Comparison of ENCODE assay signal across 8 mouse cellular contexts in genomic region chr1:90974906-90975649, GRCm38 (mm10). TPM values are rescaled to one million over a fixed set of nuclear protein-coding genes. Genes with fewer than 3 reads are reported as not detected.
DNase-seq lines count a peak whose midpoint lies in the region; ATAC-seq and TF ChIP-seq lines count a peak whose summit lies in the region.

No protein-coding gene starts in this region.

- H3K4me2 ChIP-seq in midbrain, embryonic 14.5 days (ENCODE audit: low read length): peak overlapping the region; percentile 39

- peak; percentile 89 for DNase-seq in adrenal gland, postnatal 36 days
- peak; percentile 56 to 62 for DNase-seq in frontal cortex, postnatal 10 days (ENCODE audit: low spot score in 2 of 2)
- DNase-seq in hindbrain, embryonic 10.5 days (ENCODE audit: low spot score): peak; percentile 89
- peak; percentile 69 to 79 for DNase-seq in left cerebral cortex, postnatal 14 days (ENCODE audit: low spot score in 2 of 2)
- peak; percentile 75 for DNase-seq in midbrain, embryonic 14.5 days
- DNase-seq in urinary bladder, postnatal 25 days (ENCODE audit: low spot score): peak; percentile 34

- no peak overlapping the region for H3K9ac ChIP-seq in ES-Bruce4 (ENCODE audit: low read depth, poor library complexity, severe bottlenecking)
- no peak overlapping the region for H3K9ac ChIP-seq in midbrain, embryonic 14.5 days (replicated peaks; ENCODE audit: low read length)

- H3K36me3 ChIP-seq in ES-Bruce4 (ENCODE audit: control insufficient read depth, insufficient read depth, low read length, poor library complexity, severe bottlenecking): no peaks in the 10 kb centered on the region
- no peaks in the 10 kb centered on the region for H3K36me3 ChIP-seq in hindbrain, embryonic 10.5 days
- H3K36me3 ChIP-seq in midbrain, embryonic 14.5 days (ENCODE audit: control insufficient read depth, insufficient read depth, low read length): no peaks in the 10 kb centered on the region

- intact Hi-C loops in left cerebral cortex, postnatal 14 days (cut with DNase I): loop anchor here (5.0 kb wide), 1 partner anchor 262 kb away; no protein-coding TSS in a partner anchor

- no peaks in the 10 kb centered on the region for H3K9me3 ChIP-seq in ES-Bruce4 (replicated peaks; ENCODE audit: control insufficient read depth, insufficient read depth, low read length, poor library complexity, severe bottlenecking)
- H3K9me3 ChIP-seq in hindbrain, embryonic 10.5 days: no peaks in the 10 kb centered on the region
- H3K9me3 ChIP-seq in midbrain, embryonic 14.5 days (ENCODE audit: control insufficient read depth, low read length): no peaks in the 10 kb centered on the region

- no peak overlapping the region for H3K4me3 ChIP-seq in ES-Bruce4 (ENCODE audit: low read depth, low read length)
- H3K4me3 ChIP-seq in hindbrain, embryonic 10.5 days: peak overlapping the region; percentile 20; the same call in 1 of the 2 replicates
- H3K4me3 ChIP-seq in midbrain, embryonic 14.5 days (replicated peaks; ENCODE audit: low read depth, low read length): no peak overlapping the region

- TF ChIP-seq CTCF in ES-Bruce4 (IDR thresholded peaks at IDR 0.05; ENCODE audit: low read depth, low read length): no peak

- no peaks in the 10 kb centered on the region for H3K4me1 ChIP-seq in ES-Bruce4 (ENCODE audit: control insufficient read depth, insufficient read depth, low read length)
- H3K4me1 ChIP-seq in hindbrain, embryonic 10.5 days (replicated peaks): peaks cover 55% of the 10 kb centered on the region
- peaks cover 19% of the 10 kb centered on the region for H3K4me1 ChIP-seq in midbrain, embryonic 14.5 days (ENCODE audit: control insufficient read depth, insufficient read depth, low read length)

- no peaks in the 10 kb centered on the region for H3K27me3 ChIP-seq in ES-Bruce4 (ENCODE audit: control insufficient read depth, insufficient read depth, low read length, poor library complexity, severe bottlenecking)
- H3K27me3 ChIP-seq in hindbrain, embryonic 10.5 days (ENCODE audit: insufficient read depth, poor library complexity, severe bottlenecking): peaks cover 15% of the 10 kb centered on the region; the same call in 1 of the 2 replicates
- H3K27me3 ChIP-seq in midbrain, embryonic 14.5 days (ENCODE audit: control insufficient read depth, insufficient read depth, low read length): peaks cover 5% of the 10 kb centered on the region; the same call in 1 of the 2 replicates

- TF ChIP-seq EP300 in ES-Bruce4 (IDR thresholded peaks at IDR 0.05; ENCODE audit: insufficient read depth, low read depth, low read length): 0 out of 2 replicates have a peak, but pooled peaks have one; percentile 33

- 12% methylated on average over 12 of the region's 12 CpGs for WGBS in hindbrain, embryonic 10.5 days
- 2% methylated on average over 12 of the region's 12 CpGs for WGBS in midbrain, embryonic 14.5 days

- peak; percentile 29; the same call in 1 of the 2 replicates for ATAC-seq in midbrain, embryonic 14.5 days (ENCODE audit: low FRiP score, low TSS enrichment)
- no peak for ATAC-seq in megakaryocyte-erythroid progenitor cell, adult 5-6 weeks (replicated peaks; ENCODE audit: low FRiP score, low TSS enrichment, poor library complexity, severe bottlenecking)

- no peak overlapping the region for H3K27ac ChIP-seq in ES-Bruce4 (ENCODE audit: insufficient read depth, low read length)
- peak overlapping the region; percentile 88 for H3K27ac ChIP-seq in hindbrain, embryonic 10.5 days
- H3K27ac ChIP-seq in midbrain, embryonic 14.5 days (replicated peaks; ENCODE audit: low read depth, low read length): peak overlapping the region; percentile 1; the same call in 1 of the 2 replicates

- no peak for TF ChIP-seq POLR2A in ES-Bruce4 (IDR thresholded peaks at IDR 0.05; ENCODE audit: insufficient read depth, low read length)

RNA-seq across cellular contexts. Expression of gene Rab17, which starts 5.6 kb away (rescaled TPM):
- 0.94 and 1.0 TPM in 2 replicates for polyA plus RNA-seq in ES-Bruce4 (2011; ENCODE audit: insufficient read depth, insufficient read length, low read depth, missing spikeins)
- not detected for total RNA-seq in adrenal gland, postnatal 36 days (2021)
- polyA plus RNA-seq in hindbrain, embryonic 10.5 days (2016; fragmentation: Nextera tagmentation; extraction: Ambion mirVana): 0.25 and 0.35 TPM in 2 replicates
- total RNA-seq in left cerebral cortex, postnatal 14 days (2021): under 1 TPM in 1 of 2 experiments, not detected in 1; 0.59 TPM
- 0.30 TPM in 1 of 2 replicates, not detected in the other for polyA plus RNA-seq in midbrain, embryonic 14.5 days (2014; fragmentation: Nextera tagmentation; extraction: Ambion mirVana)
- 0.69 TPM in 1 of 2 replicates, not detected in the other for total RNA-seq in megakaryocyte-erythroid progenitor cell, adult 5-6 weeks (2014; fragmentation: Nextera tagmentation)
- total RNA-seq in megakaryocyte-erythroid progenitor cell, adult 5-6 weeks (2017): 0.47 and 1.1 TPM in 2 replicates

RNA-seq across cellular contexts. Expression of gene Prlh, which starts 22.2 kb away (rescaled TPM):
- polyA plus RNA-seq in ES-Bruce4 (2011; ENCODE audit: insufficient read depth, insufficient read length, low read depth, missing spikeins): not detected in 2 replicates
- total RNA-seq in adrenal gland, postnatal 36 days (2021): not detected
- polyA plus RNA-seq in hindbrain, embryonic 10.5 days (2016; fragmentation: Nextera tagmentation; extraction: Ambion mirVana): not detected in 2 replicates
- total RNA-seq in left cerebral cortex, postnatal 14 days (2021): not detected
- not detected in 2 replicates for polyA plus RNA-seq in midbrain, embryonic 14.5 days (2014; fragmentation: Nextera tagmentation; extraction: Ambion mirVana)
- not detected in 2 replicates for total RNA-seq in megakaryocyte-erythroid progenitor cell, adult 5-6 weeks (2014; fragmentation: Nextera tagmentation)
- total RNA-seq in megakaryocyte-erythroid progenitor cell, adult 5-6 weeks (2017): not detected in 2 replicates

RNA-seq across cellular contexts. Expression of gene Lrrfip1, which starts 23.5 kb away (rescaled TPM):
- polyA plus RNA-seq in ES-Bruce4 (2011; ENCODE audit: insufficient read depth, insufficient read length, low read depth, missing spikeins): 88.7 and 97.2 TPM in 2 replicates
- total RNA-seq in adrenal gland, postnatal 36 days (2021): 10 to 100 TPM; 56.6 to 59.1 TPM
- 18.3 and 21.9 TPM in 2 replicates for polyA plus RNA-seq in hindbrain, embryonic 10.5 days (2016; fragmentation: Nextera tagmentation; extraction: Ambion mirVana)
- 10 to 100 TPM; 73.3 to 77.0 TPM for total RNA-seq in left cerebral cortex, postnatal 14 days (2021)
- polyA plus RNA-seq in midbrain, embryonic 14.5 days (2014; fragmentation: Nextera tagmentation; extraction: Ambion mirVana): 30.1 and 32.1 TPM in 2 replicates
- 29.4 and 35.8 TPM in 2 replicates for total RNA-seq in megakaryocyte-erythroid progenitor cell, adult 5-6 weeks (2014; fragmentation: Nextera tagmentation)
- 42.4 and 70.7 TPM in 2 replicates for total RNA-seq in megakaryocyte-erythroid progenitor cell, adult 5-6 weeks (2017)

Comparison
In these comparisons a context has a peak if more than half of its experiments do, and no peak if none do; other contexts are left out.
1. DNase-seq: peak in every context shown above with its lines; median percentile 89 in adrenal gland, postnatal 36 days; 89 in hindbrain, embryonic 10.5 days; 75 in midbrain, embryonic 14.5 days; 74 in left cerebral cortex, postnatal 14 days; 59 in frontal cortex, postnatal 10 days; 34 in urinary bladder, postnatal 25 days.